In the genomic region with DNA sequence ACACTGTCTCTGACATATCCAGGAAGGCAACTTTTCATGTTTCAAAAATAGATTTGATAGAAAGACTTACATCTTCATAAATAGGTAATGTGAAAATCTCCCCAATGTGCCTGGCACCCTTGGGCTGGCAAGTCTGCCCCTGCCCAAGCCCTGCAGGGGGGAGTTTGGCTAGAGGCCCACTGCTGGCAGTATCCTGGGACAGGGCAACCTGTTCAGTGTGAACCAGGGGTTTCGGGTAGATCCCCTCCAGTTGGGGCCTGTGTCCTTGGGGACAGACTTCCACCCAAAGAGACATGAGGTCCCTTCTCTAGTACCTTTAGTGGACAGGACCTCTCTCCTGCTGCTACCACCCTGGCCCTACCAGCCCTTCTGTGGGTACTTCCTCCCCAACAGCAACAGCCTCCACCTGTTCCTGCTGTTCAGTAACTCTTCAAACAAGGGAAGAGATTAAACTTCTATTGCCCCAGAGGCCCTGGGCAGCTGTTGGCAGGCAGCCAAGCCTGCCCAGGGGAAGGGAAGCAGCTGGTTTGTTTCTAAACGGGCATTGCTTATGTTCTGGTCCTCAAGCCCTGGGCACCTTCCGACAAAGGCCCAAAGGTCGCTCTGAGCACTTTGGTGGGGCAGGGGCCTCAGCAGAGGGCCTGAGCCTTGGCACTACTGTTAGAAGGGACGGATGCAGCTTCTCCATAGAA, we compare ENCODE assay signal across 8 mouse cellular contexts. TPM values are rescaled to one million over a fixed set of nuclear protein-coding genes. Genes with fewer than 3 reads are reported as not detected.
DNase-seq lines count a peak whose midpoint lies in the region; ATAC-seq and TF ChIP-seq lines count a peak whose summit lies in the region.

No protein-coding gene starts in this region.

- peak overlapping the region; percentile 32; the same call in 1 of the 2 replicates for H3K9ac ChIP-seq in embryonic facial prominence, embryonic 12.5 days
- no peak overlapping the region for H3K9ac ChIP-seq in CH12.LX (ENCODE audit: insufficient read depth, low read depth)
- no peak overlapping the region for H3K9ac ChIP-seq in heart, embryonic 15.5 days
- peak overlapping the region; percentile 38 for H3K9ac ChIP-seq in liver, embryonic 11.5 days (ENCODE audit: low read depth, low read length)

- no peak for DNase-seq in embryonic facial prominence, embryonic 10.5 days (ENCODE audit: low spot score)
- DNase-seq in CH12.LX (ENCODE audit: extremely low read depth), result no peak
- no peak for DNase-seq in liver, embryonic 11.5 days (ENCODE audit: low spot score)
- no peak for DNase-seq in layer of hippocampus, postnatal 25 days (ENCODE audit: extremely low spot score in 1 of 2, low spot score in 1 of 2)
- DNase-seq in layer of hippocampus, adult 18-20 months (ENCODE audit: low spot score in 2 of 2), result no peak

- dilution Hi-C loops in CH12.LX (cut with MboI; ENCODE audit: extremely low pct_ligation_motif_present, extremely low pct_unique_long_range_greater_than_20kb, low sequenced_read_pairs), result no loop called here

- WGBS in embryonic facial prominence, embryonic 12.5 days, result 55% methylated on average over 5 of the region's 5 CpGs
- WGBS in embryonic facial prominence, embryonic 10.5 days, result 71% methylated on average over 5 of the region's 5 CpGs
- 36% methylated on average over 5 of the region's 5 CpGs for WGBS in heart, embryonic 15.5 days
- WGBS in liver, embryonic 11.5 days, result 72% methylated on average over 5 of the region's 5 CpGs

- 0 out of 2 replicates have a peak overlapping the region, but pooled peaks have one; percentile 1 for H3K27ac ChIP-seq in embryonic facial prominence, embryonic 12.5 days
- no peak overlapping the region for H3K27ac ChIP-seq in embryonic facial prominence, embryonic 10.5 days (replicated peaks)
- no peak overlapping the region for H3K27ac ChIP-seq in CH12.LX (ENCODE audit: insufficient read depth, low read depth)
- peak overlapping the region; percentile 64 for H3K27ac ChIP-seq in heart, embryonic 15.5 days
- peak overlapping the region; percentile 55 for H3K27ac ChIP-seq in liver, embryonic 11.5 days (ENCODE audit: low read depth, low read length)

- H3K27me3 ChIP-seq in embryonic facial prominence, embryonic 12.5 days, result no peaks in the 10 kb centered on the region
- H3K27me3 ChIP-seq in embryonic facial prominence, embryonic 10.5 days (replicated peaks; ENCODE audit: low read depth, poor library complexity, severe bottlenecking), result no peaks in the 10 kb centered on the region
- H3K27me3 ChIP-seq in CH12.LX (replicated peaks) (no peaks in the 10 kb centered on the region), myocyte (ENCODE audit: control insufficient read depth, insufficient read depth, insufficient read length) (no peaks in the 10 kb centered on the region)
- H3K27me3 ChIP-seq in heart, embryonic 15.5 days, result no peaks in the 10 kb centered on the region
- no peaks in the 10 kb centered on the region for H3K27me3 ChIP-seq in liver, embryonic 11.5 days (replicated peaks; ENCODE audit: control insufficient read depth, insufficient read depth, low read length)

- H3K36me3 ChIP-seq in embryonic facial prominence, embryonic 12.5 days, result peaks cover 14% of the 10 kb centered on the region
- peaks cover 10% of the 10 kb centered on the region for H3K36me3 ChIP-seq in embryonic facial prominence, embryonic 10.5 days (replicated peaks)
- H3K36me3 ChIP-seq in CH12.LX (replicated peaks in 1 of 2; ENCODE audit: control insufficient read depth in 1 of 2, insufficient read depth in 1 of 2, low read length in 1 of 2), result peaks cover 31 to 49% of the 10 kb centered on the region in 2 experiments
- peaks cover 10% of the 10 kb centered on the region; the same call in 1 of the 2 replicates for H3K36me3 ChIP-seq in heart, embryonic 15.5 days
- H3K36me3 ChIP-seq in liver, embryonic 11.5 days (ENCODE audit: control insufficient read depth, insufficient read depth, low read length), result peaks cover 16% of the 10 kb centered on the region
- H3K36me3 ChIP-seq in myocyte (ENCODE audit: control insufficient read depth, insufficient read depth), result no peaks in the 10 kb centered on the region

- no peaks in the 10 kb centered on the region for H3K9me3 ChIP-seq in embryonic facial prominence, embryonic 12.5 days
- H3K9me3 ChIP-seq in embryonic facial prominence, embryonic 10.5 days, result no peaks in the 10 kb centered on the region
- H3K9me3 ChIP-seq in CH12.LX (replicated peaks; ENCODE audit: low read length), result no peaks in the 10 kb centered on the region
- no peaks in the 10 kb centered on the region for H3K9me3 ChIP-seq in heart, embryonic 15.5 days (replicated peaks)
- no peaks in the 10 kb centered on the region for H3K9me3 ChIP-seq in liver, embryonic 11.5 days (ENCODE audit: control insufficient read depth, low read length)

- TF ChIP-seq RAD21 in CH12.LX (IDR thresholded peaks at IDR 0.05; ENCODE audit: low read depth, low read length), result no peak

- no peak for TF ChIP-seq EP300 in CH12.LX (IDR thresholded peaks at IDR 0.05; ENCODE audit: low read length)

- no peak overlapping the region for H3K4me3 ChIP-seq in embryonic facial prominence, embryonic 12.5 days
- H3K4me3 ChIP-seq in embryonic facial prominence, embryonic 10.5 days, result no peak overlapping the region
- H3K4me3 ChIP-seq in CH12.LX (replicated peaks in 1 of 3; ENCODE audit: low read depth in 2 of 3, low read length in 2 of 3, poor library complexity in 1 of 3) (no peak overlapping the region), myocyte (no peak overlapping the region)
- H3K4me3 ChIP-seq in heart, embryonic 15.5 days, result no peak overlapping the region
- H3K4me3 ChIP-seq in liver, embryonic 11.5 days (ENCODE audit: low read depth, low read length), result no peak overlapping the region

- ATAC-seq in embryonic facial prominence, embryonic 12.5 days (ENCODE audit: insufficient number of reproducible peaks, insufficient read depth, low FRiP score, low TSS enrichment), result no peak
- ATAC-seq in heart, embryonic 15.5 days (replicated peaks; ENCODE audit: insufficient number of reproducible peaks, insufficient read depth, low FRiP score, low read depth), result peak; percentile 41; the same call in 1 of the 2 replicates
- no peak for ATAC-seq in liver, embryonic 11.5 days (replicated peaks; ENCODE audit: low FRiP score)

- in situ Hi-C loops in CH12.LX (cut with MboI; ENCODE audit: low pct_ligation_motif_present, low pct_unique_long_range_greater_than_20kb, low sequenced_read_pairs), result no loop called here

- TF ChIP-seq CTCF in CH12.LX (conservative IDR thresholded peaks at IDR 0.05 in 1 of 2, IDR thresholded peaks at IDR 0.05 in 1 of 2; ENCODE audit: low read depth in 2 of 2, low read length in 2 of 2), result no peak

- TF ChIP-seq POLR2A in CH12.LX (IDR thresholded peaks at IDR 0.05; ENCODE audit: low read depth, low read length) (0 out of 2 replicates have a peak, but pooled peaks have one; percentile 16), myocyte (IDR thresholded peaks at IDR 0.05; ENCODE audit: insufficient read length, low read depth) (no peak)

- no peak overlapping the region for H3K4me2 ChIP-seq in embryonic facial prominence, embryonic 12.5 days (replicated peaks)
- H3K4me2 ChIP-seq in CH12.LX (ENCODE audit: insufficient read depth, low read depth, poor library complexity, severe bottlenecking) (no peak overlapping the region), myocyte (ENCODE audit: low read depth) (no peak overlapping the region)
- H3K4me2 ChIP-seq in heart, embryonic 15.5 days, result no peak overlapping the region
- H3K4me2 ChIP-seq in liver, embryonic 11.5 days, result no peak overlapping the region

- no peaks in the 10 kb centered on the region for H3K79me2 ChIP-seq in CH12.LX (replicated peaks; ENCODE audit: control insufficient read depth, extremely low read depth, insufficient read depth, poor library complexity, severe bottlenecking)
- no peaks in the 10 kb centered on the region for H3K79me2 ChIP-seq in myocyte (ENCODE audit: control insufficient read depth, insufficient read depth)

- no peak overlapping the region for H3ac ChIP-seq in myocyte (ENCODE audit: control insufficient read depth, insufficient read length)

- peaks cover 6% of the 10 kb centered on the region for H3K4me1 ChIP-seq in embryonic facial prominence, embryonic 12.5 days
- H3K4me1 ChIP-seq in embryonic facial prominence, embryonic 10.5 days, result no peaks in the 10 kb centered on the region
- no peaks in the 10 kb centered on the region for H3K4me1 ChIP-seq in CH12.LX (ENCODE audit: control insufficient read depth in 1 of 2, insufficient read depth in 2 of 2)
- peaks cover 23% of the 10 kb centered on the region for H3K4me1 ChIP-seq in heart, embryonic 15.5 days (replicated peaks)
- peaks cover 43% of the 10 kb centered on the region for H3K4me1 ChIP-seq in liver, embryonic 11.5 days (replicated peaks; ENCODE audit: control insufficient read depth, insufficient read depth, low read length)

RNA-seq across cellular contexts. Expression of a gene that starts 11.2 kb away (rescaled TPM):
- 2.7 and 3.1 TPM in 2 replicates for polyA plus RNA-seq in embryonic facial prominence, embryonic 12.5 days (2016; fragmentation: Nextera tagmentation; extraction: Ambion mirVana)
- polyA plus RNA-seq in embryonic facial prominence, embryonic 10.5 days (2016; fragmentation: Nextera tagmentation; extraction: Ambion mirVana), result 2.6 TPM in 2 replicates
- total RNA-seq in CH12.LX (2012; rRNA removed), result not detected in 2 replicates
- not detected in 2 replicates for total RNA-seq in CH12.LX (2014; rRNA removed)
- polyA plus RNA-seq in CH12.LX (2012; ENCODE audit: insufficient read length, low read depth), result not detected in 2 replicates
- 3.9 and 4.2 TPM in 2 replicates for polyA plus RNA-seq in heart, embryonic 15.5 days (2015; fragmentation: Nextera tagmentation; extraction: Ambion mirVana)
- polyA plus RNA-seq in liver, embryonic 11.5 days (2014; fragmentation: Nextera tagmentation; extraction: Ambion mirVana), result 37.2 and 37.3 TPM in 2 replicates
- polyA plus RNA-seq in myocyte (2012; fragmentation: generic; extraction: Trizol), result not detected
- under 1 TPM; 0.42 to 0.74 TPM for total RNA-seq in layer of hippocampus, postnatal 25 days (2021)
- total RNA-seq in layer of hippocampus, adult 18-20 months (2021), result 1 to 10 TPM; 1.3 to 1.7 TPM

RNA-seq across cellular contexts. Expression of a gene that starts 22.9 kb away (rescaled TPM):
- 10.8 and 12.0 TPM in 2 replicates for polyA plus RNA-seq in embryonic facial prominence, embryonic 12.5 days (2016; fragmentation: Nextera tagmentation; extraction: Ambion mirVana)
- 4.1 and 5.5 TPM in 2 replicates for polyA plus RNA-seq in embryonic facial prominence, embryonic 10.5 days (2016; fragmentation: Nextera tagmentation; extraction: Ambion mirVana)
- total RNA-seq in CH12.LX (2012; rRNA removed), result 10.3 and 11.4 TPM in 2 replicates
- 2.8 and 4.3 TPM in 2 replicates for total RNA-seq in CH12.LX (2014; rRNA removed)
- polyA plus RNA-seq in CH12.LX (2012; ENCODE audit: insufficient read length, low read depth), result 16.1 and 23.4 TPM in 2 replicates
- 8.2 and 10.2 TPM in 2 replicates for polyA plus RNA-seq in heart, embryonic 15.5 days (2015; fragmentation: Nextera tagmentation; extraction: Ambion mirVana)
- 20.4 and 21.4 TPM in 2 replicates for polyA plus RNA-seq in liver, embryonic 11.5 days (2014; fragmentation: Nextera tagmentation; extraction: Ambion mirVana)
- polyA plus RNA-seq in myocyte (2012; fragmentation: generic; extraction: Trizol), result 14.8 TPM
- total RNA-seq in layer of hippocampus, postnatal 25 days (2021), result 10 to 100 TPM; 15.4 to 18.3 TPM
- 10 to 100 TPM; 15.6 to 19.8 TPM for total RNA-seq in layer of hippocampus, adult 18-20 months (2021)

RNA-seq across cellular contexts. Expression of a gene that starts 46.6 kb away (rescaled TPM):
- 3.9 and 4.2 TPM in 2 replicates for polyA plus RNA-seq in embryonic facial prominence, embryonic 12.5 days (2016; fragmentation: Nextera tagmentation; extraction: Ambion mirVana)
- polyA plus RNA-seq in embryonic facial prominence, embryonic 10.5 days (2016; fragmentation: Nextera tagmentation; extraction: Ambion mirVana), result 2.8 and 3.2 TPM in 2 replicates
- total RNA-seq in CH12.LX (2012; rRNA removed) (13.0 and 15.7 TPM in 2 replicates), CH12.LX (2014; rRNA removed) (4.3 and 5.5 TPM in 2 replicates)
- polyA plus RNA-seq in CH12.LX (2012; ENCODE audit: insufficient read length, low read depth) (25.7 and 37.6 TPM in 2 replicates), myocyte (2012; fragmentation: generic; extraction: Trizol) (2.6 TPM)
- polyA plus RNA-seq in heart, embryonic 15.5 days (2015; fragmentation: Nextera tagmentation; extraction: Ambion mirVana), result 2.2 TPM in 2 replicates
- 5.6 and 7.8 TPM in 2 replicates for polyA plus RNA-seq in liver, embryonic 11.5 days (2014; fragmentation: Nextera tagmentation; extraction: Ambion mirVana)
- total RNA-seq in layer of hippocampus, postnatal 25 days (2021), result 1 to 10 TPM; 1.0 to 2.3 TPM
- total RNA-seq in layer of hippocampus, adult 18-20 months (2021), result 1 to 10 TPM; 1.9 to 3.9 TPM

RNA-seq across cellular contexts. Expression of a gene that starts 49.6 kb away (rescaled TPM):
- 55.1 and 60.5 TPM in 2 replicates for polyA plus RNA-seq in embryonic facial prominence, embryonic 12.5 days (2016; fragmentation: Nextera tagmentation; extraction: Ambion mirVana)
- polyA plus RNA-seq in embryonic facial prominence, embryonic 10.5 days (2016; fragmentation: Nextera tagmentation; extraction: Ambion mirVana), result 69.4 and 69.8 TPM in 2 replicates
- total RNA-seq in CH12.LX (2012; rRNA removed), result 43.8 and 67.7 TPM in 2 replicates
- 77.4 and 84.2 TPM in 2 replicates for total RNA-seq in CH12.LX (2014; rRNA removed)
- polyA plus RNA-seq in CH12.LX (2012; ENCODE audit: insufficient read length, low read depth), result 140 and 204 TPM in 2 replicates
- 22.9 and 23.5 TPM in 2 replicates for polyA plus RNA-seq in heart, embryonic 15.5 days (2015; fragmentation: Nextera tagmentation; extraction: Ambion mirVana)
- polyA plus RNA-seq in liver, embryonic 11.5 days (2014; fragmentation: Nextera tagmentation; extraction: Ambion mirVana), result 84.8 and 89.0 TPM in 2 replicates
- polyA plus RNA-seq in myocyte (2012; fragmentation: generic; extraction: Trizol), result 21.1 TPM
- total RNA-seq in layer of hippocampus, postnatal 25 days (2021), result 10 to 100 TPM; 30.9 to 32.3 TPM
- total RNA-seq in layer of hippocampus, adult 18-20 months (2021), result 10 to 100 TPM; 24.1 to 25.0 TPM

RNA-seq across cellular contexts. Expression of a gene that starts 58.4 kb away (rescaled TPM):
- polyA plus RNA-seq in embryonic facial prominence, embryonic 12.5 days (2016; fragmentation: Nextera tagmentation; extraction: Ambion mirVana), result 1.4 TPM in 2 replicates
- 0.61 and 1.4 TPM in 2 replicates for polyA plus RNA-seq in embryonic facial prominence, embryonic 10.5 days (2016; fragmentation: Nextera tagmentation; extraction: Ambion mirVana)
- total RNA-seq in CH12.LX (2012; rRNA removed) (not detected in 2 replicates), CH12.LX (2014; rRNA removed) (not detected in 2 replicates)
- polyA plus RNA-seq in CH12.LX (2012; ENCODE audit: insufficient read length, low read depth) (0.14 and 0.18 TPM in 2 replicates), myocyte (2012; fragmentation: generic; extraction: Trizol) (0.04 TPM)
- polyA plus RNA-seq in heart, embryonic 15.5 days (2015; fragmentation: Nextera tagmentation; extraction: Ambion mirVana), result 0.77 and 0.99 TPM in 2 replicates
- 0.45 and 0.57 TPM in 2 replicates for polyA plus RNA-seq in liver, embryonic 11.5 days (2014; fragmentation: Nextera tagmentation; extraction: Ambion mirVana)
- 1 to 10 TPM; 3.4 to 3.7 TPM for total RNA-seq in layer of hippocampus, postnatal 25 days (2021)
- 1 to 10 TPM; 3.6 to 5.2 TPM for total RNA-seq in layer of hippocampus, adult 18-20 months (2021)

Comparison
In these comparisons a context has a peak if more than half of its experiments do, and no peak if none do; other contexts are left out.
1. H3K27ac ChIP-seq: peak in embryonic facial prominence, embryonic 12.5 days (single experiment), heart, embryonic 15.5 days (single experiment) and liver, embryonic 11.5 days (single experiment); none in embryonic facial prominence, embryonic 10.5 days (single experiment) and CH12.LX (single experiment).
2. H3K9ac ChIP-seq: peak in embryonic facial prominence, embryonic 12.5 days (single experiment) and liver, embryonic 11.5 days (single experiment); none in CH12.LX (single experiment) and heart, embryonic 15.5 days (single experiment).